Mouse (Mus musculus): ENCODE results near the gene Ern2. TPM values are rescaled to one million over a fixed set of nuclear protein-coding genes. Genes with fewer than 3 reads are reported as not detected.

Gene Ern2
- polyA plus RNA-seq, 1 experiment from 2014 or later = 0.05 TPM

Other genes starting within 250 kb of the Ern2 start
- 22.2 and 23.6 TPM in 2 replicates for gene Cog7, start 204.5 kb downstream of the Ern2 start, polyA plus RNA-seq (2015; fragmentation: Nextera tagmentation; extraction: Ambion mirVana)
- gene Gga2, start 165.0 kb downstream of the Ern2 start, polyA plus RNA-seq (2015; fragmentation: Nextera tagmentation; extraction: Ambion mirVana) = 123 and 127 TPM in 2 replicates
- 71.3 and 76.5 TPM in 2 replicates for gene Ubfd1, start 119.0 kb downstream of the Ern2 start, polyA plus RNA-seq (2015; fragmentation: Nextera tagmentation; extraction: Ambion mirVana)
- gene Ears2, start 118.9 kb downstream of the Ern2 start, polyA plus RNA-seq (2015; fragmentation: Nextera tagmentation; extraction: Ambion mirVana) = 15.4 and 16.2 TPM in 2 replicates
- 651 and 677 TPM in 2 replicates for gene Ndufab1, start 84.3 kb downstream of the Ern2 start, polyA plus RNA-seq (2015; fragmentation: Nextera tagmentation; extraction: Ambion mirVana)
- 14.3 and 16.1 TPM in 2 replicates for gene Palb2, start 53.2 kb downstream of the Ern2 start, polyA plus RNA-seq (2015; fragmentation: Nextera tagmentation; extraction: Ambion mirVana)
- gene Dctn5, start 53.2 kb downstream of the Ern2 start, polyA plus RNA-seq (2015; fragmentation: Nextera tagmentation; extraction: Ambion mirVana) = 125 and 134 TPM in 2 replicates
- gene Plk1, start 26.8 kb downstream of the Ern2 start, polyA plus RNA-seq (2015; fragmentation: Nextera tagmentation; extraction: Ambion mirVana) = 113 and 120 TPM in 2 replicates
- 0.22 TPM in 1 of 2 replicates, not detected in the other for gene Chp2, start 33.3 kb upstream of the Ern2 start, polyA plus RNA-seq (2015; fragmentation: Nextera tagmentation; extraction: Ambion mirVana)
- gene Prkcb, start 102.5 kb upstream of the Ern2 start, polyA plus RNA-seq (2015; fragmentation: Nextera tagmentation; extraction: Ambion mirVana) = 5.5 and 5.9 TPM in 2 replicates